Mouse (Mus musculus): ENCODE data around the gene Sema4d. TPM values are rescaled to one million over a fixed set of nuclear protein-coding genes. Genes with fewer than 3 reads are reported as not detected.

Gene Sema4d
- polyA plus RNA-seq, 1 experiment from 2014 or later = 4.1 TPM

DNA sequence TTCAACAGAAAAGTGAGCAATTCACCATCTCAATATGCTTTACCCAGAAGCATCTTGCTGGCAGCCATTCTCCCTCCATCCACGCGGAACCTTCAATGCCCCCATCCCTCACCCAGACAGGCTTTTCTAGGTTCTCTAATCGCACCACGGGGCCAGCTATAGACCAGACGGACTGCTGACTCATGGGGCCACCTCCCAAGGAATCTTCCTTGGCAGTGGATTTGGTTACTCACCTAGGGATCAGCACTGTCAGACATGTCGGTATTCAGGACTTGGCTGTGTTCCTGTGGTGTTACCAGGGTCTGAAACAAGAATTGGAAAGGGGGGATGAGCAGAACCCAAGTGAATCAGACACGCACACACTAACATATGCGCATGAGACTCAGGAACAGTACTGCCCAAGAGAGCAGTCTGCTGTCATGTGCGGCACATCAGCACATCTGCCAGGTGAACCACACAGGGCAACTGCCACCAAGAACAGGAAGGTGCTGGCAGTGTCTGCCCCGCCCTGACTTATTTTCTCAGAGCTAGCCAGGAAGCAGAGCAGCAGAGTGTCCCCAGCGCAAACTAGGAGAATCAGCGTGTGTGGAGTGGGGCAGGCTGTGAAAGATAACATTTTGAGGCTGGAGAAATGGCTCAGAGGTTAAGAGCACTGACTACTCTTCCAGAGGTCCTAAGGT lies 30.4 kb downstream of the Sema4d start:
- no peak overlapping the region for H3K27ac ChIP-seq (ENCODE audit: low read length)
- WGBS (ENCODE audit: insufficient replicate concordance) = 46% methylated on average over 12 of the region's 12 CpGs

DNA sequence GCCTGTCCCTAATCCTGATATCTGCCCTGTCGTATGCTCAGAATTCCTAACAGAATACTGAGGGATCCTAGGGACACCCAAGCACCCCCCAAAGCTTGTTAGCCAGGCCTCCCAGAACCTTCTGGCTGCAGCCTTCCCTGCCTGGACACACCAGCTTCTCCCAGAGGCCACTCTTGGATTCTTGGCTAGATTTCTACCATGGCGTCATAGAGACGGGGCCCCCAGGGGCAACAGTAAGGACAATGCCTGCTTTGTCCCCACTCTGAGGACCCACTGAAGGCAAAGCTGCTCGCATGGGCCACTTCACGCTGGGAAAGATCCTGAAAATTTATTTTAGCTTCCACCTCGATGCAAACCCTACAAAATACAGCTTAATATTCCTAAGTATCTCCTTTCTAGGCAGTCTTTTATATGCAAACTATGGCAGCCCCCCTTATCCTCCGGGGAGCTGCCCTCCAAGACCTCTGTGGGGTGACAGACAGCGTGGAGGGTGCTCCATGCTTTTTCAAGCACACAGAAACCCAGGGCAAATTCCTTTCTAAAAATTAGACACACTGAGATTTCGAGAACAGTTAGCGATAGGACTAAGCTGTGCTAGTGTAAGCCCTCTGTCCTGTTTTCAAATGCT lies 32.2 kb downstream of the Sema4d start:
- Histone ChIP-seq H3K4me3 (ENCODE audit: low read depth, low read length) (no peak overlapping the region), H3K9me3 (replicated peaks; ENCODE audit: control insufficient read depth, low read length) (no peaks in the 10 kb centered on the region), H3K4me1 (ENCODE audit: control insufficient read depth, low read depth, low read length) (peaks cover 23% of the 10 kb centered on the region), H3K9ac (ENCODE audit: low read depth, low read length) (no peak overlapping the region), H3K27me3 (ENCODE audit: control insufficient read depth, insufficient read depth, low read depth, low read length) (no peaks in the 10 kb centered on the region), H3K4me2 (ENCODE audit: low read depth, low read length) (no peak overlapping the region), H3K27ac (ENCODE audit: low read length) (no peak overlapping the region), H3K36me3 (ENCODE audit: control insufficient read depth, insufficient read depth) (no peaks in the 10 kb centered on the region)
- no peak for ATAC-seq (ENCODE audit: low read depth)
- WGBS (ENCODE audit: insufficient replicate concordance) = 74% methylated on average over 10 of the region's 10 CpGs

More for the DNA sequence above, 30.4 kb downstream of the Sema4d start:
- no peaks in the 10 kb centered on the region for H3K27me3 ChIP-seq (ENCODE audit: control insufficient read depth, insufficient read depth, low read depth, low read length)
- no peak overlapping the region for H3K4me2 ChIP-seq (ENCODE audit: low read depth, low read length)
- H3K9ac ChIP-seq (ENCODE audit: low read depth, low read length) = no peak overlapping the region
- peaks cover 6% of the 10 kb centered on the region for H3K4me1 ChIP-seq (ENCODE audit: control insufficient read depth, low read depth, low read length)
- H3K9me3 ChIP-seq (replicated peaks; ENCODE audit: control insufficient read depth, low read length) = no peaks in the 10 kb centered on the region
- no peaks in the 10 kb centered on the region for H3K36me3 ChIP-seq (ENCODE audit: control insufficient read depth, insufficient read depth)
- no peak overlapping the region for H3K4me3 ChIP-seq (ENCODE audit: low read depth, low read length)
- no peak for ATAC-seq (ENCODE audit: low read depth)

DNA sequence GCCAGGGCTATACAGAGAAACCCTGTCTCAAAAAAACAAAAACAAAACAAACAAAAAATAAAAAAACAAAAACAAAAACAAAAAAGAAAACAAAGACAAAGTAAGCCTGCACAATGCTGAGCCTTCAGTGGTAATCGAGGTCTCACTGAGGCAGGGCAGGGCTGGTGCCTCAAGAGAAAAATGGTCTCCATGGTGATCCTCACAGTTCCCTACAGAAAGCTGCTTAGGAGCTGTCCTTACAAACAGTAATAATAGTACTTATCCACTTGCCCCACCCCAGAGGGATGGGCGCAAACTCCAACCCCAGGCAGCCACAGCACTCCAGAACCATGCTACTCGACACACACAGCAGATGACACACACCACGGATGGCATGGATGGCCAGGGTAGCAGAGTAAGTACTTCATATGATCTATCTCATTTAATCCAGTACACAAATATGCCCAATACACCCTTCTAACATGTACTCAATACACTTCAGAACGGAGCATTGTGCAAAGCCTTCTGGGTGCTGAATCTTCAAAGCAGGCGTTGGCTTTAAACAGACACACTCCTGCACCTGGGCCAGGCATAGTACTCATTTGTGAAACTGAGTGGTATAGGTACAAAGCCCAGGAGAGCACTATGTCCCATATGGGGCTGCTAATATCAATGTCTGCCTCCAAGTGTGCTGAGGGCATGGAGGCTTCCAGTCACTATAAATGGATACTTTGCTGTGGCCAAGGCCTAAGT lies 34.1 kb downstream of the Sema4d start:
- Histone ChIP-seq H3K27ac (ENCODE audit: low read length) (no peak overlapping the region), H3K36me3 (ENCODE audit: control insufficient read depth, insufficient read depth) (no peaks in the 10 kb centered on the region), H3K27me3 (ENCODE audit: control insufficient read depth, insufficient read depth, low read depth, low read length) (no peaks in the 10 kb centered on the region), H3K4me3 (ENCODE audit: low read depth, low read length) (no peak overlapping the region), H3K9me3 (replicated peaks; ENCODE audit: control insufficient read depth, low read length) (no peaks in the 10 kb centered on the region), H3K9ac (ENCODE audit: low read depth, low read length) (no peak overlapping the region), H3K4me1 (ENCODE audit: control insufficient read depth, low read depth, low read length) (peaks cover 28% of the 10 kb centered on the region), H3K4me2 (ENCODE audit: low read depth, low read length) (no peak overlapping the region)
- no peak for ATAC-seq (ENCODE audit: low read depth)
- WGBS (ENCODE audit: insufficient replicate concordance) = 73% methylated on average over 6 of the region's 6 CpGs

DNA sequence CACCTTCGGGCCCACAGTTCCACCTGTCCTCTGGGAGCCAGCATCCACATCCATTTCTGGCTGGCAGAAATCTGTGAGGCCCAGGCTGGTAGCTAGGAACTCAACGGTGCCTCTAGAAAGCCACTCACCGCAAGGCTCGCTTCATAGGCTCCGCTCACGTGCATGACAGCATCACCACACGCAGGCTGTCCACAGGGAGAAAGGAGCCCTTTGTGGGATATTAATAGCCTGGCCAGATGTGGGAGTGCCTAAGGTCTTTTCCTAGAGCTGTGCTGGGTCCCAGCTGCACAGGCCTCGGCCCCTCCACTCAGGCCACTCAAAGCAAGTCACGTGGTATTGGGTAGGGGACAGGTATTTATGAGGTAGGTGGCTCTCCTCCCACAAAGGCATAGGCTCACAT lies 35.1 kb downstream of the Sema4d start:
- WGBS (ENCODE audit: insufficient replicate concordance) = 75% methylated on average over 9 of the region's 9 CpGs
- no peaks in the 10 kb centered on the region for H3K9me3 ChIP-seq (replicated peaks; ENCODE audit: control insufficient read depth, low read length)
- no peak overlapping the region for H3K4me2 ChIP-seq (ENCODE audit: low read depth, low read length)
- ATAC-seq (ENCODE audit: low read depth) = no peak
- H3K27me3 ChIP-seq (ENCODE audit: control insufficient read depth, insufficient read depth, low read depth, low read length) = no peaks in the 10 kb centered on the region
- peaks cover 28% of the 10 kb centered on the region for H3K4me1 ChIP-seq (ENCODE audit: control insufficient read depth, low read depth, low read length)
- H3K27ac ChIP-seq (ENCODE audit: low read length) = no peak overlapping the region
- no peak overlapping the region for H3K4me3 ChIP-seq (ENCODE audit: low read depth, low read length)
- no peak overlapping the region for H3K9ac ChIP-seq (ENCODE audit: low read depth, low read length)
- no peaks in the 10 kb centered on the region for H3K36me3 ChIP-seq (ENCODE audit: control insufficient read depth, insufficient read depth)

DNA sequence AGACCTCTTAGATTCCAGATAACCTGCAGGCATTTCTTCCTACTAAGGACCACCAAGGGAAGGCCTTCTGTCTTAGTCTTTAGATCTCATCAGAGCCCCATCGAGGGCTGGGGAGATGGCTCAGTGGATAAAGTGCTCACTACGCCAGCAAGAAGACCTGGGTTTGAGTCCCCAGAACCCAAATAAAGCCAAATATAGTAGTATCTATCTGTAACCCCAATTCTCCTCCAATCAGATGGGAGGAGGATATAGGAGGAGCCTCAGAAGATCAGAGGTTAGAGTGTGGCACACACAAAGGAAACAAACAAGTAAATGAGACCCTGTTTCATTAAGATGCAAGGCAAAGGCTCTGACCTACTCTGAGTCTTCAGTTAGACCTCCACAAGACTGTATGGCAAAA lies 36.4 kb downstream of the Sema4d start:
- Histone ChIP-seq H3K4me1 (ENCODE audit: control insufficient read depth, low read depth, low read length) (peaks cover 21% of the 10 kb centered on the region), H3K4me2 (ENCODE audit: low read depth, low read length) (no peak overlapping the region), H3K27me3 (ENCODE audit: control insufficient read depth, insufficient read depth, low read depth, low read length) (no peaks in the 10 kb centered on the region), H3K4me3 (ENCODE audit: low read depth, low read length) (no peak overlapping the region), H3K36me3 (ENCODE audit: control insufficient read depth, insufficient read depth) (no peaks in the 10 kb centered on the region), H3K27ac (ENCODE audit: low read length) (peak overlapping the region; percentile 45), H3K9ac (ENCODE audit: low read depth, low read length) (no peak overlapping the region), H3K9me3 (replicated peaks; ENCODE audit: control insufficient read depth, low read length) (no peaks in the 10 kb centered on the region)
- WGBS (ENCODE audit: insufficient replicate concordance) = 37% methylated on average over 2 of the region's 2 CpGs
- ATAC-seq (ENCODE audit: low read depth) = no peak

DNA sequence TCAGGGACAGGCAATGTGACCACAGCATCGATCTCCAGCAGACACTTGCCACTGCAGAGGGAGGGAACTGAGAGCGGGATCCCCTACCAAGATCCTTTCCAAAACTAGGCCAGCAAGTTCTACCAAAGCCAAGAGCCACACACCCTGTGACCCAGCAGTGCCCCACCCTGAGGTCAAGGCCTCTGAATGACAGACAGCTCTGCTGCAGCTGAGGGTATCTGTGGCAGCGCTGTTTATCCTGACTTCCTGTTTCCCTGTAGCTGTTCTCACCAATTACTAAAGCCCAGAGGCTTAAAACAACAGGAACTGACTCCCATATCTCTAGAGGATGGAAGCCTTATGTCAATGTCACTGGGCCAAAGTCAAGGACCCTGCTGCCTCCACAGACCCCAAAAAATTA lies 37.0 kb downstream of the Sema4d start:
- H3K4me1 ChIP-seq (ENCODE audit: control insufficient read depth, low read depth, low read length) = peaks cover 21% of the 10 kb centered on the region
- 9% methylated on average over 3 of the region's 3 CpGs for WGBS (ENCODE audit: insufficient replicate concordance)

DNA sequence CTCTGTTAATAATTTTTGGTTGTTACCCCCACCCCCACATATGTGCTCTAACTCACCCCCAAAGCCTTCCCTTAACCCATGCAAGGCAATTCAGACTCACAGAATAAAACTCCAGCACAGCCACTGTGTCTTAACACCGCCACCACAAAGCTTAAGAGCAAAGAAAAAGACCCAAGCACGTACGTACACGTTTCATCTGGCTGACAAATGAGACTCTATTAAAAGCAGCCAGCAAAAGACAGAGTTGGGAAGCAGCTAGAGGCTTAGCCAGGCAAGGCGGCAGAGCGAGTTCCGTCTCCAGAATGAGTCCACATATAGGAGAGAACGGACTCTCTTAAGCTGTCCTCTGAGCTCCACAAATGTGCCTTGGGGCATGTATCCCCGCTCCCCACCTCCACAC lies 37.5 kb downstream of the Sema4d start:
- H3K4me1 ChIP-seq (ENCODE audit: control insufficient read depth, low read depth, low read length) = peaks cover 21% of the 10 kb centered on the region

More for the DNA sequence above, 37.0 kb downstream of the Sema4d start:
- Histone ChIP-seq H3K36me3 (ENCODE audit: control insufficient read depth, insufficient read depth) (no peaks in the 10 kb centered on the region), H3K9ac (ENCODE audit: low read depth, low read length) (no peak overlapping the region), H3K27ac (ENCODE audit: low read length) (peak overlapping the region; percentile 45), H3K9me3 (replicated peaks; ENCODE audit: control insufficient read depth, low read length) (no peaks in the 10 kb centered on the region), H3K4me3 (ENCODE audit: low read depth, low read length) (no peak overlapping the region), H3K27me3 (ENCODE audit: control insufficient read depth, insufficient read depth, low read depth, low read length) (no peaks in the 10 kb centered on the region), H3K4me2 (ENCODE audit: low read depth, low read length) (no peak overlapping the region)
- ATAC-seq (ENCODE audit: low read depth) = peak; percentile 73

DNA sequence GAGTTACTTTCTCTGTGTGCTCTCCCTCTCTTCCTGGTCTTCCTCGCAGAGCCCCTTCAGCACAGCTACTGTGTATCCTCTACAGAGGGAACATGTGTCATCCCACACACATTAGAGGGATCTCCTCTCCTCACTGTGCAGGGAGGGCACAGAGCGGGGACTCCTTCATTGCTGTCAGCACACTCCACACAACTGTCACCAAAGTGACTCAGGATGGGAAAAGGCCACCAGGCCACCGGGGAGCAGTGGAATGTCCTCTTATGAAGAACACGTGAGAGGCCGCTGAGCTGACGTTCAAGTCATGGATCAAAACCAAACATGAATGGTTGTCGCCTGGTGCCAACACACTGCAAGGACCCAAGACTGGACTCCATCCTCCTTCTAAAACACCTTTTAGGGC lies 38.0 kb downstream of the Sema4d start:
- no peak overlapping the region for H3K27ac ChIP-seq (ENCODE audit: low read length)
- H3K4me1 ChIP-seq (ENCODE audit: control insufficient read depth, low read depth, low read length) = peaks cover 21% of the 10 kb centered on the region
- H3K4me2 ChIP-seq (ENCODE audit: low read depth, low read length) = no peak overlapping the region
- no peak for ATAC-seq (ENCODE audit: low read depth)
- H3K36me3 ChIP-seq (ENCODE audit: control insufficient read depth, insufficient read depth) = no peaks in the 10 kb centered on the region
- H3K4me3 ChIP-seq (ENCODE audit: low read depth, low read length) = no peak overlapping the region
- H3K9me3 ChIP-seq (replicated peaks; ENCODE audit: control insufficient read depth, low read length) = no peaks in the 10 kb centered on the region
- no peaks in the 10 kb centered on the region for H3K27me3 ChIP-seq (ENCODE audit: control insufficient read depth, insufficient read depth, low read depth, low read length)
- WGBS (ENCODE audit: insufficient replicate concordance) = 76% methylated on average over 7 of the region's 7 CpGs
- H3K9ac ChIP-seq (ENCODE audit: low read depth, low read length) = no peak overlapping the region

More for the DNA sequence above, 37.5 kb downstream of the Sema4d start:
- Histone ChIP-seq H3K4me3 (ENCODE audit: low read depth, low read length) (no peak overlapping the region), H3K4me2 (ENCODE audit: low read depth, low read length) (no peak overlapping the region), H3K9me3 (replicated peaks; ENCODE audit: control insufficient read depth, low read length) (no peaks in the 10 kb centered on the region), H3K27me3 (ENCODE audit: control insufficient read depth, insufficient read depth, low read depth, low read length) (no peaks in the 10 kb centered on the region), H3K9ac (ENCODE audit: low read depth, low read length) (no peak overlapping the region), H3K27ac (ENCODE audit: low read length) (no peak overlapping the region), H3K36me3 (ENCODE audit: control insufficient read depth, insufficient read depth) (no peaks in the 10 kb centered on the region)
- 80% methylated on average over 9 of the region's 9 CpGs for WGBS (ENCODE audit: insufficient replicate concordance)
- ATAC-seq (ENCODE audit: low read depth) = no peak

DNA sequence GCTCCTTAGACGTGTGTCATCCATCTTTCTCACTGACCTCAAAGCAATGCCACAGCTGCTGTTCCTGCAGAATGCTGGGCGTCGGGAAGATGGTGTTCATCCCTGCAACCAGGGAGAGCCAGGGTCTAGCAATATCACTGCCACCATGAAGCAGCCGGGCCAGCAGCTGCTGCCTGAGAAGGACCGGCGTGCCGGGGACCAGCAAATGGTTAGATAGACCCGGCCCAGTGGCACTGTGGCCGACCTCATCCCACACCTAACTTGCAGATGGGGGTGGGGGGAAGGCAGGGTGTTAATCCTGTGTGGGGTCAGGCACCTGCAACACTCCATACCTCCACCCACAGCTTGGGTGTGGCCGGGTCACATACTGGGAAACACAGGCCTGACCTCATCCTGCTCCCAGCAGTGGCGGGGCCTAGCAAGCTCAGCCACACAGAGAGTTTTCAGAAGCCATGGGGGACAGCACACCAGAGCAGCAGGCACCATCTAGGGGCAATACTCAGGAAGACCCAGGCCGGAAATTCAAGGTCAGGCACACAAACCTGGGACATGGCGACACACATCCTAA lies 38.9 kb downstream of the Sema4d start:
- Histone ChIP-seq H3K9ac (ENCODE audit: low read depth, low read length) (no peak overlapping the region), H3K4me1 (ENCODE audit: control insufficient read depth, low read depth, low read length) (peaks cover 24% of the 10 kb centered on the region), H3K27me3 (ENCODE audit: control insufficient read depth, insufficient read depth, low read depth, low read length) (no peaks in the 10 kb centered on the region), H3K27ac (ENCODE audit: low read length) (no peak overlapping the region), H3K4me2 (ENCODE audit: low read depth, low read length) (no peak overlapping the region), H3K9me3 (replicated peaks; ENCODE audit: control insufficient read depth, low read length) (no peaks in the 10 kb centered on the region), H3K4me3 (ENCODE audit: low read depth, low read length) (no peak overlapping the region), H3K36me3 (ENCODE audit: control insufficient read depth, insufficient read depth) (no peaks in the 10 kb centered on the region)
- ATAC-seq (ENCODE audit: low read depth) = no peak
- WGBS (ENCODE audit: insufficient replicate concordance) = 66% methylated on average over 13 of the region's 13 CpGs

Data from liver, embryonic 16.5 days (tissue).